Mouse (Mus musculus) G1E (cell line): ENCODE data around the gene Zmat3. TPM values are rescaled to one million over a fixed set of nuclear protein-coding genes. Genes with fewer than 3 reads are reported as not detected.

ENCODE experiments used
- ATAC-seq: 2 replicates; pipeline ENCODE4 v1.8.0; 2016; ENCODE audit warnings: mild to moderate bottlenecking; ENCODE audit not compliant: insufficient number of reproducible peaks, poor library complexity, low FRiP score, severe bottlenecking; ENCODE audit errors: extremely low read depth
- DNase-seq: peaks from one replicate; pipeline ENCODE4 v3.0.0; 2012; ENCODE audit warnings: low spot score
- H3K27me3 ChIP-seq: 2 replicates; pipeline ENCODE4 v1.6.1; 2012; ENCODE audit warnings: mild to moderate bottlenecking, low read length, inconsistent platforms; ENCODE audit not compliant: insufficient read depth
- H3K36me3 ChIP-seq: replicated peaks from 2 replicates; pipeline ENCODE3; 2012; ENCODE audit warnings: mild to moderate bottlenecking, inconsistent platforms
- H3K4me1 ChIP-seq: 2 replicates; pipeline ENCODE4 v1.6.1; 2012; ENCODE audit warnings: low read depth, low read length, inconsistent platforms, mixed read lengths; ENCODE audit not compliant: insufficient read depth
- H3K4me3 ChIP-seq: 2 replicates; pipeline ENCODE4 v1.5.1; 2012; ENCODE audit warnings: low read depth, mild to moderate bottlenecking, inconsistent platforms, low read length, moderate library complexity, mixed read lengths
- H3K9me3 ChIP-seq: replicated peaks from 2 replicates; pipeline ENCODE4 v1.6.1; 2012; ENCODE audit warnings: inconsistent platforms
- CTCF ChIP-seq: IDR thresholded peaks from 2 replicates; pipeline ENCODE4 v1.5.1; 2012; ENCODE audit warnings: low read depth, low read length, inconsistent platforms, mixed read lengths
- GATA1 ChIP-seq: IDR thresholded peaks from 2 replicates; pipeline ENCODE4 v1.6.1; 2012; ENCODE audit warnings: borderline replicate concordance, low read length, inconsistent platforms, mixed read lengths
- GATA2 ChIP-seq: IDR thresholded peaks from 2 replicates; pipeline ENCODE4 v1.6.1; 2012; ENCODE audit warnings: low read depth, low read length, inconsistent platforms, borderline replicate concordance
- POLR2AphosphoS5 ChIP-seq: IDR thresholded peaks from 2 replicates; pipeline ENCODE4 v1.6.1; 2012; ENCODE audit warnings: low read depth, low read length, inconsistent platforms; ENCODE audit not compliant: insufficient replicate concordance
- TAL1 ChIP-seq: conservative IDR thresholded peaks from 2 replicates; pipeline ENCODE4 v1.6.1; 2012; ENCODE audit warnings: low read depth, low read length, inconsistent platforms, mixed read lengths
- polyA plus RNA-seq: library from polyadenylated mRNA; stranded (reverse); fragments of >175 nt; gene quantifications from 2 replicates; pipeline ENCODE4 v1.2.3, GENCODE M21; 2012
- total RNA-seq, 2 experiments: library from RNA; stranded (forward) in 1 of 2; stranded (reverse) in 1 of 2; fragments of 200-1000 nt in 1 of 2; fragments of >200 nt in 1 of 2; fragmentation: Nextera tagmentation in 1 of 2; gene quantifications; 2 replicates each; pipeline ENCODE4 v1.2.3; 2014 to 2017

Zmat3 gene
- 76.8 and 87.6 TPM in 2 replicates for total RNA-seq (2014; fragmentation: Nextera tagmentation)
- 4.4 and 5.2 TPM in 2 replicates for total RNA-seq (2017)
- polyA plus RNA-seq: 7.8 and 8.1 TPM in 2 replicates

DNA sequence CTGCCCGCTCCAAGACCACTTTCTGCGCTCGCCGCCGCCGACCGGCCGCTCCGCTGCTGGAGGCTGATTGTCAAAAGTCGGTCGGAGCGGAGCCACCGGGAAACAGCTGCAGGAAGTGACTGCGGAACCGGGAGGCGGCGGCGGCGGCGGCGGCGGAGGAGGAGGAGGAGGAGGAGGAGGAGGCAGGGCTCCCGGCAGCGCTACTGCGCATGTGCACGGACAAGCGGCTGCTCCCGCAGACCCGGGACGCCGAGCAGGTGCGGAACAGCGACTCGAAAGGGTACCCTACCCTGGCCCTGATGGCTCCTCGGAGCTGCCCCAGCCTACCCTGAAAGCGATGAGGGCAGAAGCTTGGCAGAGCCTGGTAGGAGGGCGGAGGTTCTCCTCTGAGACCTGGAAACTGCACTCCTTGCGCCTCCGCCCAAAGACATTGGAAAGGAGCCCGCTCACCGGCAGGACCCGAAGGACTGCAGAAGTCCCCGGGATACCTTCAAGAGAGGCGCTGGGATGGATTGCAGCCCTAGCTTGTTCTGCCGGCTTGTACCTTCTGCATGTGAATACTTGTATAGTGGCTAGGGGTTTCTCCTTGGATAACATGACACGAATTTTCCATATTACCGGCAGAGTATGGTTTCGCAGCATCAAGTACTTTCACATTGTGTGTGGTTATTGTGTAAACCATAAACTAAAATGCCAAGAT lies at the start of gene Zmat3:
TSS of gene Zmat3 (minus strand) at position 469 of the 700 bp plus-strand sequence.
- H3K9me3 ChIP-seq: no peaks in the 10 kb centered on the region
- peaks cover 17% of the 10 kb centered on the region for H3K36me3 ChIP-seq
- peak within 1 kb of the TSS; percentile 99 for H3K4me3 ChIP-seq
- ATAC-seq (peak; percentile 30; the same call in 1 of the 2 replicates), DNase-seq (peak; percentile 58)
- no peak for TF ChIP-seq GATA2
- no peak for TF ChIP-seq GATA1
- TF ChIP-seq POLR2AphosphoS5: no peak
- no peak for TF ChIP-seq CTCF
- TF ChIP-seq TAL1: no peak
- peaks cover 40% of the 10 kb centered on the region for H3K4me1 ChIP-seq
- H3K27me3 ChIP-seq: peaks cover 6% of the 10 kb centered on the region; the same call in 1 of the 2 replicates

DNA sequence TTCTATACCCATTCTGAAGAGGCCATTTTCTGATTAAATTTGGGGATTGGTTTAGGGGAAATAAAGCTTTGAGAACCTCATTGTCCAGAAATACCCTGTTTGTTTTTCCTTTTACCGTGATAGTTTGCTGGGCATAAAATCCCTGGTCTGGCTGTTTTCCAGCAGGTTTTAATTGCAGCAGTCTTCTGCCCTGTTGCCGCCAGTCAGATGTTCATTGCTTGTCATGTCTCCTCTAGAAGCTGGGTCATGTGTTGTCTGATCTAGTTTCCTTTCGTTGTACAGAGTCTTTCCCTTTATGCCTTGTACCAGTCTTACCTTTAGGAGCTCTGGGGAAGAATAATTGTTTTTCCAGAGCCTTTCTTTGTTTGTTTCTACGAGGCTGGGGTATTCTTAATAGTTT lies 48.6 kb upstream of the Zmat3 start:
- no peak for DNase-seq
- no peak for TF ChIP-seq CTCF
- TF ChIP-seq GATA1: no peak
- no peak for TF ChIP-seq POLR2AphosphoS5
- TF ChIP-seq GATA2: no peak
- no peak for TF ChIP-seq TAL1
- H3K36me3 ChIP-seq: peaks cover 20% of the 10 kb centered on the region
- no peaks in the 10 kb centered on the region for H3K9me3 ChIP-seq
- no peaks in the 10 kb centered on the region for H3K27me3 ChIP-seq
- peaks cover 15% of the 10 kb centered on the region for H3K4me1 ChIP-seq
- no peak for ATAC-seq
- no peak overlapping the region for H3K4me3 ChIP-seq

DNA sequence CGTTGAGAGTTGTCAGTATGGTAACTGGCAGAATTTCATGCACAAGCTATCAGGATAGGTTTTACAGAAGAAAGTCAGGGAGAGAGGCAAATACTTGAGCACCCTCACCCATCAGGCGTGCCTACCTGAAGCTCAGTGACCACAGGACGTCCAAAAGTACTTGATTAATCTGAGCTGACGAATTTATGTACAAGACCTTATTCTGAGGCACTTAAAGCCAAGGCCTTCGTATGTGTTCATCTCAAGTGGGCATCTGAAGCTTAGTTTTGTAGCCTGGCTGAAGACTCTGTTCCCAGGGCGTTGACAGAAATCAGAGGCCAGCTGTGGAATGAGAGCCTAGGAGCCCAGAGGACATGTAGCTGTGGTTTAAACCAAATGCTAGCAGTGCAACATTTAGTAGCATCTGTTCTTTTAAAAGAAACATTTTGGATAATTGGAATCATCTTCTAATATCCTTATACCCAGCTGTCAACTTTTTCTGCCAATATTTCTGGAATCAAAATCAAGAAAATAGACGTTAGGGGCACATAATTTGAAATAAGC lies 46.8 kb upstream of the Zmat3 start:
- DNase-seq (no peak), ATAC-seq (no peak)
- TF ChIP-seq CTCF (no peak), GATA2 (no peak), TAL1 (no peak), GATA1 (no peak), POLR2AphosphoS5 (no peak)
- Histone ChIP-seq H3K9me3 (no peaks in the 10 kb centered on the region), H3K4me1 (peaks cover 23% of the 10 kb centered on the region), H3K36me3 (peaks cover 16% of the 10 kb centered on the region), H3K4me3 (no peak overlapping the region), H3K27me3 (no peaks in the 10 kb centered on the region)

GRCm38 (mm10) chr3:32408811-32409273 lies 43.0 kb upstream of the Zmat3 start:
- Histone ChIP-seq H3K9me3 (no peaks in the 10 kb centered on the region), H3K4me3 (no peak overlapping the region), H3K36me3 (peaks cover 12% of the 10 kb centered on the region), H3K4me1 (peaks cover 12% of the 10 kb centered on the region; the same call in 1 of the 2 replicates), H3K27me3 (no peaks in the 10 kb centered on the region)
- no peak for ATAC-seq
- no peak for DNase-seq
- TF ChIP-seq GATA2 (no peak), POLR2AphosphoS5 (no peak), CTCF (no peak), GATA1 (no peak), TAL1 (no peak)

GRCm38 (mm10) chr3:32406804-32407203 lies 41.0 kb upstream of the Zmat3 start:
- no peak for ATAC-seq

GRCm38 (mm10) chr3:32405699-32406098 lies 39.9 kb upstream of the Zmat3 start:
- H3K4me1 ChIP-seq: peaks cover 18% of the 10 kb centered on the region
- no peak for DNase-seq
- ATAC-seq: no peak

More at GRCm38 (mm10) chr3:32406804-32407203, 41.0 kb upstream of the Zmat3 start:
- no peak overlapping the region for H3K4me3 ChIP-seq
- DNase-seq: no peak
- TF ChIP-seq TAL1 (no peak), GATA1 (no peak), CTCF (no peak), POLR2AphosphoS5 (no peak), GATA2 (no peak)
- no peaks in the 10 kb centered on the region for H3K27me3 ChIP-seq
- H3K9me3 ChIP-seq: no peaks in the 10 kb centered on the region
- H3K36me3 ChIP-seq: peaks cover 13% of the 10 kb centered on the region
- peaks cover 18% of the 10 kb centered on the region for H3K4me1 ChIP-seq

More at GRCm38 (mm10) chr3:32405699-32406098, 39.9 kb upstream of the Zmat3 start:
- no peak overlapping the region for H3K4me3 ChIP-seq
- H3K36me3 ChIP-seq: peaks cover 19% of the 10 kb centered on the region
- H3K9me3 ChIP-seq: no peaks in the 10 kb centered on the region
- TF ChIP-seq CTCF (no peak), POLR2AphosphoS5 (no peak), TAL1 (no peak), GATA1 (no peak), GATA2 (no peak)
- H3K27me3 ChIP-seq: no peaks in the 10 kb centered on the region
